Mouse (Mus musculus): ENCODE data around the gene 2610507B11Rik.

2610507B11Rik gene

GRCm38 (mm10) chr11:78279586-78279985, 18.0 kb downstream of the 2610507B11Rik start:
- no peak for DNase-seq (ENCODE audit: low spot score in 2 of 2)

GRCm38 (mm10) chr11:78289146-78289763, 27.7 kb downstream of the 2610507B11Rik start:
- DNase-seq (ENCODE audit: low spot score in 2 of 2) = no peak

GRCm38 (mm10) chr11:78290654-78291053, 29.1 kb downstream of the 2610507B11Rik start, which contains the start of gene BC030499:
BC030499 (plus strand) TSS chr11:78290841.
- DNase-seq (ENCODE audit: low spot score in 2 of 2) = no peak

- no peak for DNase-seq (ENCODE audit: low spot score in 2 of 2)
These were observed 33.0 kb downstream of the 2610507B11Rik start for GRCm38 (mm10) chr11:78294585-78294984.

- DNase-seq (ENCODE audit: low spot score in 2 of 2) = no peak
These were observed 39.4 kb downstream of the 2610507B11Rik start for GRCm38 (mm10) chr11:78300917-78301316.

GRCm38 (mm10) chr11:78301357-78302084, 40.0 kb downstream of the 2610507B11Rik start, which contains the start of gene Spag5:
Spag5 (plus strand) TSS chr11:78301529.
- DNase-seq (ENCODE audit: low spot score in 2 of 2) = peak; percentile 91 to 95

- DNase-seq (ENCODE audit: low spot score in 2 of 2) = no peak
These were observed 43.7 kb downstream of the 2610507B11Rik start for GRCm38 (mm10) chr11:78305272-78305671.

- DNase-seq (ENCODE audit: low spot score in 2 of 2) = no peak
These were observed 49.4 kb downstream of the 2610507B11Rik start for GRCm38 (mm10) chr11:78310861-78311511.

- DNase-seq (ENCODE audit: low spot score in 2 of 2) = no peak
These were observed 52.1 kb downstream of the 2610507B11Rik start for GRCm38 (mm10) chr11:78313662-78314061.

- no peak for DNase-seq (ENCODE audit: low spot score in 2 of 2)
These were observed 56.9 kb downstream of the 2610507B11Rik start for GRCm38 (mm10) chr11:78318411-78318810.

GRCm38 (mm10) chr11:78322076-78322831, 60.7 kb downstream of the 2610507B11Rik start:
- DNase-seq (ENCODE audit: low spot score in 2 of 2) = no peak

GRCm38 (mm10) chr11:78322860-78323259, 61.3 kb downstream of the 2610507B11Rik start, which contains the start of gene Aldoc:
Aldoc (plus strand) TSS chr11:78322968.
- DNase-seq (ENCODE audit: low spot score in 2 of 2) = peak; percentile 82 to 85

- DNase-seq (ENCODE audit: low spot score in 2 of 2) = peak in 1 of 2 experiments; percentile 59
These were observed 62.6 kb downstream of the 2610507B11Rik start for GRCm38 (mm10) chr11:78324000-78324785.

- DNase-seq (ENCODE audit: low spot score in 2 of 2) = peak in 1 of 2 experiments; percentile 58
These were observed 63.4 kb downstream of the 2610507B11Rik start for GRCm38 (mm10) chr11:78324965-78325364.

GRCm38 (mm10) chr11:78327215-78327614, 65.7 kb downstream of the 2610507B11Rik start:
- no peak for DNase-seq (ENCODE audit: low spot score in 2 of 2)

GRCm38 (mm10) chr11:78327634-78328511, 66.3 kb downstream of the 2610507B11Rik start, which contains the start of gene Pigs:
Pigs (plus strand) TSS chr11:78328415.
- DNase-seq (ENCODE audit: low spot score in 2 of 2) = peak; percentile 98 to 99

GRCm38 (mm10) chr11:78328512-78329056, 67.0 kb downstream of the 2610507B11Rik start:
- no peak for DNase-seq (ENCODE audit: low spot score in 2 of 2)

GRCm38 (mm10) chr11:78332676-78333075, 71.1 kb downstream of the 2610507B11Rik start:
- no peak for DNase-seq (ENCODE audit: low spot score in 2 of 2)

GRCm38 (mm10) chr11:78333992-78334391, 72.4 kb downstream of the 2610507B11Rik start:
- DNase-seq (ENCODE audit: low spot score in 2 of 2) = no peak

All from spleen, postnatal 4 days (tissue).